Mouse (Mus musculus) E14TG2a.4 (cell line): ENCODE results near the gene Gipc2.

ENCODE experiments used
- CTCF ChIP-seq: conservative IDR thresholded peaks from 2 replicates; pipeline ENCODE4 v1.5.1; 2014; ENCODE audit warnings: low read length
- NANOG ChIP-seq: IDR thresholded peaks from 2 replicates; pipeline ENCODE4 v1.6.1; 2014; ENCODE audit warnings: borderline replicate concordance, low read length, mixed read lengths
- POU5F1 ChIP-seq: IDR thresholded peaks from 2 replicates; pipeline ENCODE4 v1.6.1; 2014; ENCODE audit warnings: low read length, borderline replicate concordance

- TF ChIP-seq CTCF: no peak
- TF ChIP-seq POU5F1: no peak
- no peak for TF ChIP-seq NANOG
Measured at GRCm38 (mm10) chr3:152133621-152134020, 32.4 kb downstream of the Gipc2 start.
